Mouse (Mus musculus) CH12.LX (cell line): ENCODE measurements around the gene Ist1.
A peak's percentile ranks its signal among the peaks of the same experiment; 100 is the strongest.

Experiments used
- MAFK ChIP-seq: IDR thresholded peaks from 2 replicates; pipeline ENCODE4 v1.6.1; 2011; ENCODE audit warnings: low read length, improper control_type of control experiment; ENCODE audit not compliant: insufficient replicate concordance
- POLR2A ChIP-seq: IDR thresholded peaks from 2 replicates; pipeline ENCODE4 v1.6.1; 2011; ENCODE audit warnings: low read depth, mild to moderate bottlenecking, improper control_type of control experiment, low read length
- POLR2AphosphoS2 ChIP-seq: IDR thresholded peaks from 2 replicates; pipeline ENCODE4 v1.6.1; 2011; ENCODE audit warnings: low read depth, low read length, improper control_type of control experiment
- USF1 ChIP-seq: IDR thresholded peaks from 2 replicates; pipeline ENCODE4 v1.6.1; 2014; ENCODE audit warnings: low read depth, mild to moderate bottlenecking, inconsistent platforms, low read length, improper control_type of control experiment
- ZKSCAN1 ChIP-seq: IDR thresholded peaks from 2 replicates; pipeline ENCODE4 v1.6.1; 2012; ENCODE audit warnings: low read depth, inconsistent platforms, low read length, improper control_type of control experiment, borderline replicate concordance

DNA sequence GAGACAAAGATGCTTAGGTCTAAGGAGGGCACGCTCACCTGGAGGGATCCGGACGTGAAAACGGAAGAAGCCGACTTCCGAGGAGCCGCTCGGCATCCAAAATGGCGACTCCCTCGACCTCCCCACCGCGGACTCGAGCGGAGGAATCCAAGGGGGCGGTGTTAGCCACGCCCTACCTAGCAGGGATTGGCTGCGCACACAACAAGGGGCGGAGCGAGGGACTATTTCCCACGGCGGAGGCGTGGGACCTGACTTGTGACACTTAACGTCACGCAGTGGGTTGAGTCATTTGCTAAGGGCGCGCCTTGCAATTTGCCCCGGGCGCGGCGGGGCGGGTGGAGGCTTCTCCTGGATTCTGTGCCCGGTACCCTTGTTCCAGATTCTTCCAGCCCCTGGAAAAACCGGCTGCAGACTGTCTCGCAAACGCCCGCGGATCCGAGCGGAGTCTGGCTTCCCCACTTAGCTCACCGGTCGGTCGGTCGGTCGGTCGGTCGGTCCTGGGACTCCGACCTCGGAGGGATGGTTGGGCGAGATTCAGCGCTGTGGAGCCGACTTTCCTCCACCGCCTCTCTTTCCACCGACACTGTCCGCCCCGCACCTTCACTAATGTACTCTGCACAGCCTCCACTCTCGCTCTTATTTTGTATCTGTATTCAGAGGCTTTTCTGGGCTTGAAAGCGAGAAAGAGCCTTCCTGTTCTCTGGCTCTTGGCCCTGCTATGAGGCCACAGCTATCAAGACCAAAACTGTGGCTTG is at the start of gene Ist1:
- peak; percentile 94 for TF ChIP-seq POLR2A
- no peak; the same call in 1 of the 2 replicates for TF ChIP-seq ZKSCAN1
- no peak for TF ChIP-seq MAFK
- TF ChIP-seq USF1: peak; percentile 4; the same call in 1 of the 2 replicates
- TF ChIP-seq POLR2AphosphoS2: peak; percentile 47; the same call in 1 of the 2 replicates
